Mouse (Mus musculus) gastrocnemius, postnatal 36 days (tissue): ENCODE results near the gene Mag. TPM values are rescaled to one million over a fixed set of nuclear protein-coding genes. Genes with fewer than 3 reads are reported as not detected.
"Not testable (repeated sequence)": the region's sequence is repeated elsewhere in the genome, so short reads cannot be mapped to it uniquely, and the experiment has no call there.

Source experiments
- DNase-seq, 2 experiments: peaks; one replicate each; pipeline ENCODE4 v3.0.0; 2022
- intact Hi-C: fragments of 180-260 bp; cut with DNase I; formaldehyde crosslinking; loops from one replicate; pipeline ENCODE4 v1.15.1; 2025
- long read RNA-seq, 2 experiments: library from polyadenylated mRNA; stranded (forward); transcript quantifications; one replicate each; pipeline ENCODE4 v2.0.0; 2021
- total RNA-seq, 2 experiments: library from RNA; stranded (reverse); gene quantifications; 2 replicates each; pipeline ENCODE4 v1.2.3; 2021

Gene Mag
- total RNA-seq: 1 to 10 TPM in 1 of 2 experiments, under 1 TPM in 1; 0.41 to 1.0 TPM
- long read RNA-seq, experiment 1: 0 reads
- long read RNA-seq, experiment 2: 0 reads

DNA sequence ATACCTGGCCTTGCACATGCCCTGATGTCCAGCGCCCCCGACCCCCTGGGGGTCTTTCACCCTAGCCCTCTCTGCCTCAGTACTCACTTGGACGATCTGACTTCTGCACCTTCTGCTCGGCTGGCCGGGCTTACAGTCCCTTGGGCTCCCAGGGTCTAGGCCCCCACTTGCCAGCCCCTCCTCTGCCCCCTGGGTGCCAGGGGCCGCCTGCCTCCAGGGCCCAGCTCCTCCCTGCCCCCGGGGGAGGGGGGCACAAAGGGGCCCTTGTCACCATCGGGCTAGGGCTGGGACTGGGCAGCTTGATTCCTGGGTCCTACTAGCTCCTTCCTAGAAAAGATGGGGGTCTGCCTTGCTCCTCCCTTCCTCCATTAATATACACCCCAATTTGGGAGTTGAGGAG lies at the start of gene Mag:
Gene Mag (minus strand): TSS at position 142 of the 400 bp plus-strand sequence.
- DNase-seq: no peak
- intact Hi-C loops: no loop called here

DNA sequence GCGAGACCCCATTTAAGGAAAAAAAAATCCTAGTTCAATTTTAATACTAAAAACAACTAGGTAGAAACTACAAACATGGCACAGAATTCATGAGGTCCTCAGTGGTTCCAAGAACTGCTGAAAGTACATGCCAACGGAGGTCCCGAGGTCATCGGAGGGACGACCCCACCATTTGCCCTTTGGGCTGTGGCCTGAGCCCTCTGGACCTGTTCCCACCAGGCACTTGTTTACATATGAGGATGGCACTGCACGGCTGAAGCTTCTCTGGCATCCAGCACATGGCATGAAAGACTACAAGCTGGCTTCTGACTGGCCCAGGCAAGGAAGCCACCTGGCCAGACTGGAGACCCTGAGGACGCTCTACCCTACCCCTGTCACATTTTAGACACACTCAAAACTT lies 49.7 kb upstream of the Mag start:
- no peak for DNase-seq
- intact Hi-C loops: loop anchor here (5.0 kb wide), 1 partner anchor 133 kb away; no protein-coding TSS in a partner anchor

DNA sequence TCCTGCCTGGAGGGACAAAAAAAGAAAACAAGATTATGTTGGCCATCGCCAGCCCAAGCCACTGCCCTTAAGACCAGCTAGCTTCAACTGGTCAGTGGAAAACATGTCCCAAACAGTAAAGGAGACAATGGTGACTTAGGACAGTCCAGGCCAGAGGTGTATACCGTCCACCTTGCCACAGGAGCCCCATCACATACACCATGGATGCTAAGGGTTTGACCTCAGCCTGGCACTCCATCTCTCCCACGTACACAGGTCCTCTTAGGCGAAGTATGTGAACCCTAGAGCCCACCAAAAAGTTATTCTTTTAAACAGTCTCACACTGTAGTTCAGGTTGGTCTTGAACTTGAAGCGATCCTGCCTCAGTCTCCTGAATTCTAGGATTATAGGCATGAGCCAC lies 48.2 kb upstream of the Mag start:
- intact Hi-C loops: loop anchor here (5.0 kb wide), 1 partner anchor 134 kb away; no protein-coding TSS in a partner anchor

DNA sequence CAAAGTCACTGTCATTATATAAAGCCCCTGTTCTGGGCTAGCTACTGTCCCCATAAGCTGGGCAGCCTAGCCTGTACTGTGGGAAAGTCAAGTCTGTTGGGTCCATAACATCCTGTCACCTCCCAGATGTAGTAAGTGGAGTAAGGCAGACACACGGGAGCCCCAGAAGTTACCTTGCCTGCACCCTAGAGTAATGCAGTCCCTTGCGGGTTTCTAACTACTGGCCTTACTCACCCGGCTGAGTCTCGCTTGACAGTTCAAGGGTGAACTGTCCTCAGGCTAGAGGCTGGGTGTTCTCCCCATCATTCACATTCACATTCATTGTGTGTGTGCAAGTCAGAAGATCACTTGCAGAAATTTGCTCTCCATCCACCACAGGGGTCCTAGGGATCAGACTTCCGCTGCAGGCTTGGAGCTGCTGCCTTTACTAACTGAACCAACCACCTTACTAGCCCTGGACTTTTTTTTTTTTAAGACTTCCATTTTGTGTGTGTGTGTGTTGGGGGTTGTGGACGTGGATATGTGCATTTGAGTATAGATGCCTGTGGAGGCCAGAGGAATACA lies 45.2 kb upstream of the Mag start:
- no peak for DNase-seq
- intact Hi-C loops: loop anchor here (5.0 kb wide), 1 partner anchor 137 kb away; no protein-coding TSS in a partner anchor

More for the DNA sequence above, 48.2 kb upstream of the Mag start:
- DNase-seq: no peak

DNA sequence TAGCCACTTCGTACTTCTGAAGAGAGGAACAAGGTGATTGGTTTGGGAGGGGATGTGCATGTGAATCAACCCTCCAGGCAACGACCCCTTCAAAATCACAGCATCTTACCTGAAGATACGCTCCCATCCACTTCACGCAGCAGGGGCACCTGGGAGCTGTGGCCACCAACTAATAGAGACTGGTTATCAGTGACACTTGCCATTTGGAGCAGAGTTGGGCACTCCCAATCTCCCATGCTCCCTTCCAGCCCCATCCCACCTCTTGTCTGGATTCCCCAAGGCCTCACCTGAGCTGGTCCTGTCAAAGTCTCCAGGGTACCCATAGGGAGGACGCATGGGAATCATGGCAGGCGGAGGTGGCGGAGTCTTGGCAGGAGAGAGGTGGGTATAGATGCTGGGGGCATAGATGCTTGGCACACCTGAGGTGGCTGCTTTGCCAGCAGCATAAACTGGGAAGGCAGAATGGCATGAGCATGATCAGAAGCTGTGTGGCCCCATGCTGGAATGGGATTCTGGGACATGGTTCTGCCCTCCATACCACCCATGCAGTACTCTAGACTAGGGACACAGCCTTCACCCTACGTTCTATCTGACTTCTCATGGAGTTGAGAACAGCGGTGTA lies 44.3 kb upstream of the Mag start:
- DNase-seq: no peak
- intact Hi-C loops: no loop called here

DNA sequence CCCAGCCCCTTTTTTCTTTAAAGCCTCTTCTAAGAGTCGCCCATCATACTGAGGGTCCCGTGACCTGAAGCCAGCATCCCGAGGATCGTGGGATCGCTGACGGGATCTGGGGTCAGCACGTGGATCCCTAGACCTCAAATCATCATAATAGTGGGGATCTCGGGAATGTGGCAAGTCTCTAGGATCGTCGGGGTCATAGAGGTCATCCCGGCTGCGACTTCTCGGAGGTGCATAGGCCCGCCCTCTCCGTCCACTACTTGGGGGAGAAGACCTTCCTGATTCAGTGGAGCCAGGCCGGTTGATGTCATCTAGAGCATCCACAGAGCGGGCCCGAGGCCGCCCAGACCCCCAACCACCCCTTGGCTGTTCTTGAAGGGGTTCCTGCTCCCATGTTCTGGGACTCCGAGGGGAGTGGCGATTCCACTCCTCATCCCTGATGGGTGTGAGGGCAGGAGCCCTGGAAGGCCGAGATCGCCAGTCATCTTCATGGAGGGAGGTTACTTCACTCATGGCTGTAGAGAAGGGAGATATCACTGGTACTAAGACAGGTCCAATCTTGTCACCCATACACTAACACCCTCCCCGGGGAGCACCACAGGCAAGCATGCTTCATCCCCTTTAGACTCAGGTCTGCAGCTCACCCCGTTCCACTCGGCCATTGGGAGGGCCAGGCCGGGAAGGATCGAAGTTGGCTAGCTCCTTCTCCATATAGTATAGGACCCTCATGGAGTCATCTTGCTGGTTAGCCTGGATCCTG lies 43.6 kb upstream of the Mag start:
- intact Hi-C loops: no loop called here
- DNase-seq: no peak

DNA sequence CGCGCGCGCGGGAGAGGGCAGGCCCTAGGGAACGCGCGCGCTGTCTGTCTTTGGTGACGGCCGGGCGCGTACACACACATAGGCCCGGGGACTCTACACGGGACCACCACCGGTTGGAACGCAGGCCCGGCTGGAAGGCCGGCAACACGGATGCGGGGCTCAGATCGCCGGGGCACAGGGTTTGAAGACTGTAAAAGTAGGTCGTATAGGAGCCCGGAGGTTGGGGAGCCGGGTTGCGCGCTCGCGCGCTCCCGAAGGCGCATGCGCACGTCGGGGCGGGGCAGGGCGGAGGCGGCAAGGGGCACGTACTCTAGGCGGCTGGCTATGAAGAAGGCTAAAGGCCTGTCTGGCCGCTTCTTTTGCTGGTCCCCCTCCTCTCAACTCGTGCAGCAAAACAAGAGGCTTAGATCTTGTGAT lies 42.7 kb upstream of the Mag start:
- intact Hi-C loops: no loop called here
- DNase-seq: peak; percentile 89 to 95

DNA sequence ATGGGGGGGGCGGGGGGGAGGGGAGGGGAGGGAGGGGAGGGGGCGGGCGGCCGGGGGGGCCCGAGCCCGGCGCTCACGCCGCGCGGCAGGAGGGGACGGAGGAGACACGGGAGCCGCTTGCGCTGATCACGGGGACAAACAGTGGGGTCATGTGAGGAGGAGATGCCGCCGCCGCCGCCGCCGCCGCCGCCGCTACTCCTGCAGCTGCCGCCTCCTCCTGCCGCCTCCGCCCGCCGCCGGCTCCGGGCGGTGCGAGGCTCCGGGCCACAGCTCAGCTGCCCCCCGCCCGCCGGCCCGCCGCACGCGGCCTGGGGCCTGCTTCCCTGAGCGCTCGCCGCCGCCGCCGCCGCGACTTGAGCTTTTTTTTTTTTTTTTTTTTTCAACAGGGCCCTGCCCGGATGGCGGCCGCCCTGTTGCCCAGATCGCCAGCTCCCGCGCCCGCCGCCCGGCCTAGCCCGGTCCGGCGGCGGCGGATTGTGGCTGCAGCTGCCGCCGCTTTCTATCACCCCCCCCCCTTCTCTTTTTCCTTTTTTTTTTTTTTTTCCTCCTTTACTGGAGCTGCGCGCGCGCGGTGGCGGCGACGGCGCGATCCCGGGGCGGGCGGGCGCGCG lies 42.2 kb upstream of the Mag start, which contains the start of gene Usf2:
Gene Usf2 (minus strand): TSS at position 48 of the 611 bp plus-strand sequence.
- intact Hi-C loops: no loop called here
- DNase-seq: peak; percentile 68 to 74

DNA sequence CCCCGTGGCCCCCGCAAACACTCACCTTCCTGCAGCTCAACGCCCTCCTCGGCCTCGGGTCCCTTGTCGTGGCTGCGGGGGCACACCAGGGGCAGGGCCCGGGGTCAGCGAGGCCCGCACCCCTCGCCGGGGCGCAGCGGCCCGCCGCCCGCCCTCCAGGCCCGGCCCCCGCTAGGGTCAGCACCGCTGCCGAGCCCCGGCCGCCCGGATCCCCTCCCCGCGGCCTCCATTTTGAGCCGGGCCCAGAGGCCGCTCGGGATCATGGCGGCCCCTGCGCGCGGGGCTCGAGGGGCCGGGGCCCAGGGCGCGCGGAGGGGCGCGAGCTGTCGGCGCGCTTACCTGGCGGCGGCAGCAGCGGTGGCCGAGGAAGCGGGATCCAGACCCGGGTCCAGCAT lies 41.7 kb upstream of the Mag start:
- intact Hi-C loops: no loop called here
- no peak for DNase-seq

DNA sequence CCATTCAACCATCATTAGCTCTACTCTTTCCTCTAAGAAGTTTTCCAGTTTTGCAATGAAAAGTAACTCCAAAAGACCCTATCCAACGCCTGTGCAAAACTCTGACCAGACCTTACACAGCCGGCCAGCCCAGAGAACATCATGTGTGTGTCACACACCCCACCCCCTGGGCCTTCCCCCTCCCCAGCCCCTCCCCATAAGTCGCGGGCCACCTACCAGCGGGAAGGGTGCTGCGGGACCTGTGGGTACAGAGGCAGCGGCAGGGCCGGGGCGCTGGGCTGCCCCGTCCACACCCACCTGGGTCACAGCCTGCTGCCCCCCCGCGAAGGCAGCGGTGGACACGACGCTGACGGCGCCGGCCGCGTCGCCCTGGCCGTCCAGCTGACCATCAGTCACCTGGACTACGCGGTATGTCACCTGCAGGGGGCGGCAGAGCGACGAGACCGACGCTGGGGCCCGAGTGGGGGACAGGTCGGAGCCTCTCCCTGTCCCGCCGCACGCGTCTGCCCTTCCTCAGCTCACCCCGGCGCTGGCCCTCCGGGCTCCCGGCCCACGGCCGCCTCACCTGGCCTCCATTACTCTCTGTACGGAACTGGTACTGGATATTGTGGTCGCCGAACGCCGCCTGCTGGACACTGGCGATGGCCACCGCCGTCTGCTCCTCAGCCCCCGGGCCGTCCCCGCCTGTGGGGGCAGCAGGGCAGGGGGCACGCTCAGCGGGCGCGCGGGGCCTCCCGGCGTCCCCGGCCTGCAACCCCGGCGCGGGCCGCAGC lies 41.1 kb upstream of the Mag start:
- peak; percentile 90 to 91 for DNase-seq
- intact Hi-C loops: no loop called here

DNA sequence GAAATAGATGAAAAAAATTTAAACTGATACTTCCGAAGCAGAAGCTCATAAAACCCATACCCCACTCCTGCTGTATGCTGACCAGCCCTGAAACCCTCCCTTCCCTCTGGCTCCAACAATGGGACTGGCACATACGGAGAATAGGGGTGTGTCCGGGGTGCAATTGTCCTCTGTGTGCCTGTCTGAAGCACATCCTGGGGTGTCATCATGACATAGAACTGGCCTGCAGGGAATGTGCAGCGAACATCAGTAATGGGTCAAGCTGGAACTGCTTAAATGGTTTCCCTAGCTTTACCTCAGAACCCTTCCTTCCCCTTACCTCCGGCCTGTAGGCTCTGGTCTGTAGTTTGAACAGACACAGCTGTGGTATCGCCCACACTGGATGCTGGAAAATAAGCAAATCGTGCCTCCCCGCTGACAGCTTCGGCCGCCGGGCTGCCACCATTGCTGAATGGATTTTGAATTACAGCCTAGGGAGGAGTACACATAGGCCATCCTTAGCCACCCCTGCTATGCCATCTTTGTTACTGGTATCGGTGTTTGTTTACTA lies 40.4 kb upstream of the Mag start:
- no peak for DNase-seq
- intact Hi-C loops: no loop called here

DNA sequence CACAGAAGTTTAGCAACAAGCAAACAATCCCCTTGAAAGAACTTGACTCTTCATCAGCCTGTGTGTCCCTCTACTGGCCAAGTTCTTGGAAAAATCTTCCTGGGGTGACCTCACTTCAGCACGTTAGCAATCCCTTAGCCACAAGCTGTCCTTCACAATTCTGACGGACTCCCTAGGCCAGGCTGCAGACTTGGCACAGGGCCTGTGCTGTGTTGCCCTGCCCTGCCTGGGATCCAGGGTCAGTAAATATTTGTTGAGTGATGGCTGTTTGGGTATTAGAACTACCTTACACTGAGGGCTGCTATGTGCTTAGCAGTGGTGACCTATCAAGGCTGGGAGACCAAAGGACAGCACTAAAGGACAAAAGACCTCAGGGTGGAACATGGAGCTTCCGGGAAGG lies 39.4 kb upstream of the Mag start:
- intact Hi-C loops: no loop called here
- DNase-seq: no peak

DNA sequence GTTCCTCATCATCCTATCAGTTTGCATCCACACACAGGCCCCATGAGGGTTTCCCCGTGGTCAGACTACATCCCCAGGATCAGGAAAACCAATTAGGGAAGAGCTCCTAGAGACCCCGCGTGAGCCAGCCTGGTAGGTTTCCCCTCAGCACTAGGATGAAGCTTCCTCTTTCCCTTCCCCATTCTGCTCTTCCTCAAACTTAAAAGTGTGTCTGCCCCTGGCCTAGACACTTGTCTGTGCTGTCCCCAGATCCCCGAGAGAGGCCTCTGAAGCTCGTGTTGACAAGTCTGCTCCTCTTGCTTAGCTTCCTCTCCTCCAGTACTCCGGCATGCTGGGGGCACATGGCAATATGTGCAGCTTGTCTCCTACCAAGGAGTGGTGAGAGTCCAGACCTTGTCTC lies 38.8 kb upstream of the Mag start:
- intact Hi-C loops: no loop called here
- DNase-seq: no peak

DNA sequence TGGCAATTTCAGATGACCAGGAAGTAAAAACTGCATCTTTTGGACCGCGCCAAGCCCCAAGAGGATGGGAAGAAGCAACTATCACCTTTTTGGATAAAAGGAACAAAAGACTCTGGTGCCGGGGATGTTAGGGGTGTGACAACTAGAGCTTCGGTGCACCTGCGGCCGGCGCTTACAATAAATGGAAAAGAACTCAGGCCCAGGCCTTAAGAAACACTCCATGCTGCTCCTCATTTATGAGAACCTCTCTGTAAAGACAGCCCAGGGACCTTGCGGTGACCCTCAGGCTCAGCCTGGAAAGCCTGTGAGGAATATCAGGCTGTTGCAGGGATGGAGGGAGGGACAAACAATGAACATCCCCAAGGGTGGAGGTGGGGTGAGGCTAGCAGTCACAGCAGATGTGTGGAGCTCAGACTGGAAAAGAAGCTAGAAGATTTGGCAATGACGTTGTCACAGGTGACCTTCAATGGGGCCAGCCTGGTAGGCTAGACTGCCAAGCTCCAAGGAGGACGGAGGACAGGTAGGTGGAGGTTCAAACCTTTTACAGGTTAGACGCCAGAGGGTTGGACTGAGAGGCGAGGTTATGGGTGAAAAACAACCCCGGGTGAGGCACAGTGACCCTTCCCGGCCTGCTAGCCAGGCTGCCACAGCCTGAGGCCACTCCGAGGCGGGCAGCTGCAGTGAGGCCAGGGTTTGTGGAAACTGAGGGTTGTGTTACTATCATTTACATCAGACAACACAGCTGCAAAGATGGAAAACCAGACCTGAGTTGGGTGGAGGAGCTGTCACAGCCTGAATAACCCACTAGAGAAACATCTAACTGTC lies 38.0 kb upstream of the Mag start:
- intact Hi-C loops: no loop called here
- DNase-seq: no peak

DNA sequence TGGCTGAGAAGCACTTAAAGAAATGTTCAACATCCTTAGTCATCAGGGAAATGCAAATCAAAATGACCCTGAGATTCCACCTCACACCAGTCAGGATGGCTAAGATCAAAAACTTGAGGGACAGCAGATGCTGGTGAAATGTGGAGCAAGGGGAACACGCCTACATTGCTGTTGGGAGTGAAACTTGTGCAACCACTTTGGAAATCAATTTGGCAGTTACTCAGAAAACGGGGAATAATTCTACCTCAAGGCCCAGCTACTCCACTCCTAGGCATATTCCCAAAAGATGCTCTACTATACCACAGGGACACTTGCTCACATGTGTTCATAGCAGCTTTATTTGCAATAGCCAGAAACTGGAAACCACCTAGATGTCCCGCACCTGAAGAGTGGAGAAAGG lies 35.2 kb upstream of the Mag start:
- DNase-seq, intact Hi-C loops: not testable (repeated sequence)

DNA sequence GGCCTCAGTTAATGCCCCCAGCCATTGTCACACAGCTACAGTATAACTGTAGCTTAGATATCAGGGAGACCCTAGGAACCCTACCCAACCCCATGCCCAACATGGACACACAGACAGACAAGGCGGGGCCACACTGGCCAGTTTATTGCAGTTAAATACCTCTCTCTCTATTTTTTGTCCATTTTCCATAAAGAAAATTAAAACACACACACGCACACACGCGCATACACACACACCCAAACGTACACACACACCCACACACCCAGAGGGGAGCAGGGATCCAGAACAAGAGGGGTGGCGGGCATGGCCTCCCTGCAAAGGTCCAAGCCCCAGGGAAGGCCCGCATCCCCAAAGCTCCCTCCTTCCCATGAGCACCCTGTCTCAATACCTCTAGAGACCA lies 31.2 kb upstream of the Mag start:
- DNase-seq: no peak
- intact Hi-C loops: no loop called here

DNA sequence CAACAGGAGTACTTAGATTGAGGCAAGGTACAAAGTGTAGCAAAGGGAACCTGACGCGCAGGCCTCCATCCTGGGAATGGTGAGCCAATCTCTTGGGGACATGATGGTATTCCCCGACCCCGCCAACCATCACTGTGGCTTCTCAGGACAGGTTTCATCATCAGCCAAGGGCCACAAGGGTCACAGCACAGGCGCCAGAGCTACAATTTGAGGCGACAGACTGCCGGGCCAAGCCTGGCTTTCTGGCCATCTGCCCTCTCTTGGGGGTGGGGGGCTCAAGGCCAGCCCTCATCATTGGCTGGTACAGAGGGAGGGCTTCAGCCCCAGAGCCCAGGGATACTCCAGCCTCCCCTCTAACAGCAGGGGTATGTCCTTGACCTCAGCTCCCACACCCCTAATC lies 30.8 kb upstream of the Mag start:
- DNase-seq, intact Hi-C loops: not testable (repeated sequence)

DNA sequence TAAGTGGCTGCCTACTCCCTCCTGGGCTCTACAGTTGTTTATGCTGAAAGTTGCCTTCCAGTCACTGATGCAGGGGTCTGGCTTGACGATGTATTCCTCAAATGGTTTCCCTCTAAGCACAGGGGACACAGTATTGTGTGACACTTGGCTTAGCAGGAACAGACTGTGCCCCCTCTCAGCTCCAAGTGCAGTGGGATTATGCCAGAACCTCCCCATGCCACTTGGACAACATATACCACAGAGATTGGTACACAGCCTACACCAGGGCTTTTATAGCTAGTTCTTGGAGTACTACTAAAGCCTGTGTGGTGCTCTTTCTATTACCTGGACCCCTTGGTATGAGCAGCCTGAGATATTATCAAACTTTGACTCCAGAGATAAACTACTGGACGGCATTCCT lies 30.0 kb upstream of the Mag start:
- intact Hi-C loops, DNase-seq: not testable (repeated sequence)
